Mouse (Mus musculus) brain, embryonic 14.5 days (tissue): ENCODE measurements at regions not wholly inside any gene's neighbourhood (a gene's known extent, or its start where the extent isn't known, plus 50 kb on each side); places are given as distances from the start of the nearest gene placed in this dataset.
"Not testable (repeated sequence)": the region's sequence is repeated elsewhere in the genome, so short reads cannot be mapped to it uniquely, and the experiment has no call there.

ENCODE experiments used
- DNase-seq: peaks from one replicate; pipeline ENCODE4 v3.0.0-alpha.2; 2011; ENCODE audit warnings: low read depth
- CTCF ChIP-seq: fragments of 200-500 bp; IDR thresholded peaks from 2 replicates; pipeline ENCODE4 v1.5.1; 2012; ENCODE audit warnings: inconsistent platforms, mild to moderate bottlenecking, moderate library complexity, borderline replicate concordance; ENCODE audit not compliant: insufficient read depth, insufficient read length; ENCODE audit errors: extremely low read depth
- POLR2A ChIP-seq: fragments of 200-500 bp; IDR thresholded peaks from 2 replicates; pipeline ENCODE4 v1.6.1; 2012; ENCODE audit warnings: mild to moderate bottlenecking, inconsistent platforms, borderline replicate concordance; ENCODE audit not compliant: poor library complexity, insufficient read depth, insufficient read length, severe bottlenecking; ENCODE audit errors: extremely low read depth

GRCm38 (mm10) chr13:16453234-16453633, 441.6 kb downstream of the Inhba start:
- TF ChIP-seq POLR2A: no peak
- no peak for TF ChIP-seq CTCF
- no peak for DNase-seq

- TF ChIP-seq POLR2A (no peak), CTCF (no peak)
- no peak for DNase-seq
Measured at GRCm38 (mm10) chr13:16459743-16460142, 448.1 kb downstream of the Inhba start.

GRCm38 (mm10) chr13:16461681-16462080, 450.0 kb downstream of the Inhba start:
- no peak for DNase-seq
- TF ChIP-seq POLR2A: no peak
- no peak for TF ChIP-seq CTCF

GRCm38 (mm10) chr13:16464823-16465222, 453.2 kb downstream of the Inhba start:
- no peak for DNase-seq
- no peak for TF ChIP-seq POLR2A
- no peak for TF ChIP-seq CTCF

GRCm38 (mm10) chr13:16465317-16465716, 453.7 kb downstream of the Inhba start:
- no peak for DNase-seq

GRCm38 (mm10) chr13:16465812-16466211, 454.2 kb downstream of the Inhba start:
- TF ChIP-seq CTCF (no peak), POLR2A (no peak)
- no peak for DNase-seq

More at GRCm38 (mm10) chr13:16465317-16465716, 453.7 kb downstream of the Inhba start:
- TF ChIP-seq POLR2A (no peak), CTCF (no peak)

GRCm38 (mm10) chr13:16476515-16476914, 464.9 kb downstream of the Inhba start:
- no peak for TF ChIP-seq CTCF
- TF ChIP-seq POLR2A: no peak
- DNase-seq: no peak

- TF ChIP-seq POLR2A (no peak), CTCF (no peak)
Measured at GRCm38 (mm10) chr13:16487292-16487691, 475.6 kb downstream of the Inhba start.

GRCm38 (mm10) chr13:16490680-16491079, 479.0 kb downstream of the Inhba start:
- DNase-seq: not testable (repeated sequence)

More at GRCm38 (mm10) chr13:16487292-16487691, 475.6 kb downstream of the Inhba start:
- DNase-seq: no peak

GRCm38 (mm10) chr13:16498052-16498451, 486.4 kb downstream of the Inhba start:
- TF ChIP-seq CTCF: no peak
- no peak for TF ChIP-seq POLR2A
- DNase-seq: no peak

- TF ChIP-seq POLR2A: no peak
- no peak for TF ChIP-seq CTCF
- no peak for DNase-seq
Measured at GRCm38 (mm10) chr13:16512876-16513275, 501.2 kb downstream of the Inhba start.

- DNase-seq: no peak
- no peak for TF ChIP-seq CTCF
Measured at GRCm38 (mm10) chr13:16515195-16515594, 503.5 kb downstream of the Inhba start.

GRCm38 (mm10) chr13:16529036-16529435, 517.4 kb downstream of the Inhba start:
- TF ChIP-seq POLR2A (no peak), CTCF (no peak)
- no peak for DNase-seq

GRCm38 (mm10) chr13:16543771-16544170, 532.1 kb downstream of the Inhba start:
- TF ChIP-seq POLR2A (no peak), CTCF (no peak)
- no peak for DNase-seq

GRCm38 (mm10) chr13:16550060-16550459, 538.4 kb downstream of the Inhba start:
- TF ChIP-seq POLR2A (no peak), CTCF (no peak)

More at GRCm38 (mm10) chr13:16550060-16550459, 538.4 kb downstream of the Inhba start:
- DNase-seq: no peak
